In the genomic region with DNA sequence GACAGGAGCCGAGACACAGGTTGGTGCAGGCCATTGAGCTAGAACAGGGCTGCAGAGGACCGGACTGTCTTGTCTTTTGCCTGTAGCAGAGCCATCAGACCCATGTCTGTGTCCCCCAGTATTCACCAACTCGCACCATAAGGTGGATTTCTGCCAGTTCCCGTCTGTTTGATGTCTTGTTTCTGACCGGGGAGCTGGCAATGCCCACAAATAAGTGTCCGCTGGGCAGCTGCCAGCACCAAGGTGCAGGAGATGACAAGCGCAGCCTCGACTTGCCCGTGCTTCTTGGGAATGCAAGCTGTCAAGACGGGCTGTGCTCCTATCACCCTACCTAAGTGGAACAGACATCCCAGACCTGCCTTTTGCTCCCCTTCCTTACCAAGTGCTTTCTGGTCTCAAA, we compare ENCODE assay signal across 19 mouse cellular contexts.
DNase-seq lines count a peak whose midpoint lies in the region; ATAC-seq and TF ChIP-seq lines count a peak whose summit lies in the region.
"Had no signal": no experiment of that assay in that cellular context is flagged by ENCODE, and none has a peak within 500 bp of the region (broad histone marks: within the 10 kb centered on the region; RNA-seq: fewer than 3 reads in every experiment).

No protein-coding gene starts in this region.

- no peak overlapping the region for H3K27ac ChIP-seq in hindbrain, postnatal 0 days
- no peak overlapping the region for H3K27ac ChIP-seq in hindbrain, embryonic 11.5 days (ENCODE audit: low read depth, low read length)
- H3K27ac ChIP-seq in liver, adult 2 months (replicated peaks; ENCODE audit: insufficient read depth, low read depth, low read length): no peak overlapping the region
- H3K27ac ChIP-seq in liver, embryonic 11.5 days (ENCODE audit: low read depth, low read length): no peak overlapping the region
- H3K27ac ChIP-seq: embryonic facial prominence, embryonic 10.5 days; embryonic facial prominence, embryonic 12.5 days; forebrain, embryonic 13.5 days; forebrain, embryonic 15.5 days had no signal

- TF ChIP-seq CTCF in hindbrain, postnatal 0 days (IDR thresholded peaks at IDR 0.05; ENCODE audit: low read depth): no peak
- TF ChIP-seq CTCF in liver, adult 2 months (IDR thresholded peaks at IDR 0.05; ENCODE audit: low read depth, low read length): no peak
- no peak for TF ChIP-seq CTCF in brain, embryonic 14.5 days (IDR thresholded peaks at IDR 0.05; ENCODE audit: borderline replicate concordance, extremely low read depth, insufficient read depth, insufficient read length)

- no peak overlapping the region for H3K9ac ChIP-seq in hindbrain, postnatal 0 days (replicated peaks; ENCODE audit: low read length)
- H3K9ac ChIP-seq in hindbrain, embryonic 11.5 days (ENCODE audit: low read depth, low read length): no peak overlapping the region
- H3K9ac ChIP-seq in liver, adult 2 months (ENCODE audit: low read depth, low read length): no peak overlapping the region
- no peak overlapping the region for H3K9ac ChIP-seq in liver, embryonic 11.5 days (ENCODE audit: low read depth, low read length)
- H3K9ac ChIP-seq: embryonic facial prominence, embryonic 12.5 days; forebrain, embryonic 13.5 days; forebrain, embryonic 15.5 days; forebrain, postnatal 0 days had no signal

- H3K4me3 ChIP-seq in hindbrain, postnatal 0 days (ENCODE audit: low read length): no peak overlapping the region
- H3K4me3 ChIP-seq in hindbrain, embryonic 11.5 days (ENCODE audit: low read depth, low read length): no peak overlapping the region
- H3K4me3 ChIP-seq in liver, adult 2 months (ENCODE audit: insufficient read depth, low read depth, low read length): no peak overlapping the region
- H3K4me3 ChIP-seq in liver, embryonic 11.5 days (ENCODE audit: low read depth, low read length): no peak overlapping the region
- H3K4me3 ChIP-seq: embryonic facial prominence, embryonic 10.5 days; embryonic facial prominence, embryonic 12.5 days; forebrain, embryonic 13.5 days; forebrain, embryonic 15.5 days had no signal

- H3K4me1 ChIP-seq in hindbrain, postnatal 0 days (ENCODE audit: insufficient read depth, low read length): no peaks in the 10 kb centered on the region
- H3K4me1 ChIP-seq in hindbrain, embryonic 11.5 days (replicated peaks; ENCODE audit: control insufficient read depth, insufficient read depth, low read length): no peaks in the 10 kb centered on the region
- peaks cover 5% of the 10 kb centered on the region; the same call in 1 of the 2 replicates for H3K4me1 ChIP-seq in liver, adult 2 months (ENCODE audit: control insufficient read depth, insufficient read depth, low read length)
- H3K4me1 ChIP-seq in liver, embryonic 11.5 days (replicated peaks; ENCODE audit: control insufficient read depth, insufficient read depth, low read length): no peaks in the 10 kb centered on the region
- H3K4me1 ChIP-seq: embryonic facial prominence, embryonic 10.5 days; embryonic facial prominence, embryonic 12.5 days had no signal

- H3K27me3 ChIP-seq in hindbrain, postnatal 0 days (ENCODE audit: insufficient read depth, low read length): no peaks in the 10 kb centered on the region
- no peaks in the 10 kb centered on the region for H3K27me3 ChIP-seq in hindbrain, embryonic 11.5 days (ENCODE audit: control insufficient read depth, insufficient read depth, low read length)
- no peaks in the 10 kb centered on the region for H3K27me3 ChIP-seq in liver, adult 2 months (ENCODE audit: control insufficient read depth, insufficient read depth, low read length)
- no peaks in the 10 kb centered on the region for H3K27me3 ChIP-seq in liver, embryonic 11.5 days (replicated peaks; ENCODE audit: control insufficient read depth, insufficient read depth, low read length)
- H3K27me3 ChIP-seq: embryonic facial prominence, embryonic 12.5 days; forebrain, embryonic 13.5 days; forebrain, embryonic 15.5 days had no signal

- H3K4me2 ChIP-seq in hindbrain, postnatal 0 days (ENCODE audit: low read depth, low read length): no peak overlapping the region
- H3K4me2 ChIP-seq in hindbrain, embryonic 11.5 days (replicated peaks; ENCODE audit: low read depth, low read length): no peak overlapping the region
- no peak overlapping the region for H3K4me2 ChIP-seq in liver, embryonic 11.5 days
- H3K4me2 ChIP-seq: embryonic facial prominence, embryonic 12.5 days; forebrain, embryonic 13.5 days; forebrain, embryonic 15.5 days had no signal

- TF ChIP-seq POLR2A in liver, adult 2 months (IDR thresholded peaks at IDR 0.05; ENCODE audit: extremely low read depth, insufficient read depth, low read length): no peak
- TF ChIP-seq POLR2A in brain, embryonic 14.5 days (IDR thresholded peaks at IDR 0.05; ENCODE audit: borderline replicate concordance, extremely low read depth, insufficient read depth, insufficient read length, poor library complexity, severe bottlenecking): no peak

- WGBS in hindbrain, postnatal 0 days: 49% methylated on average over 10 of the region's 10 CpGs
- WGBS in hindbrain, embryonic 11.5 days: 90% methylated on average over 10 of the region's 10 CpGs
- 57% methylated on average over 10 of the region's 10 CpGs for WGBS in liver, adult 2 months
- WGBS in liver, embryonic 11.5 days: 90% methylated on average over 10 of the region's 10 CpGs

- H3K36me3 ChIP-seq in hindbrain, postnatal 0 days (ENCODE audit: insufficient read depth, low read length): peaks cover 24% of the 10 kb centered on the region; the same call in 1 of the 2 replicates
- no peaks in the 10 kb centered on the region for H3K36me3 ChIP-seq in hindbrain, embryonic 11.5 days (ENCODE audit: control insufficient read depth, insufficient read depth, low read length)
- H3K36me3 ChIP-seq in liver, adult 2 months (ENCODE audit: control insufficient read depth, insufficient read depth, low read length): peaks cover 33% of the 10 kb centered on the region
- H3K36me3 ChIP-seq in liver, embryonic 11.5 days (ENCODE audit: control insufficient read depth, insufficient read depth, low read length): peaks cover 3% of the 10 kb centered on the region; the same call in 1 of the 2 replicates

- no peaks in the 10 kb centered on the region for H3K9me3 ChIP-seq in hindbrain, postnatal 0 days (ENCODE audit: low read length)
- no peaks in the 10 kb centered on the region for H3K9me3 ChIP-seq in hindbrain, embryonic 11.5 days (ENCODE audit: control insufficient read depth, low read length)
- H3K9me3 ChIP-seq in liver, embryonic 11.5 days (ENCODE audit: control insufficient read depth, low read length): no peaks in the 10 kb centered on the region
- H3K9me3 ChIP-seq: embryonic facial prominence, embryonic 10.5 days; embryonic facial prominence, embryonic 12.5 days; forebrain, embryonic 13.5 days; forebrain, embryonic 15.5 days had no signal

- no peak for ATAC-seq in cerebellum, adult (ENCODE audit: insufficient number of reproducible peaks, low FRiP score, low TSS enrichment)
- no peak for ATAC-seq in hindbrain, postnatal 0 days
- ATAC-seq in hindbrain, embryonic 11.5 days (ENCODE audit: low FRiP score): no peak
- ATAC-seq in liver, embryonic 11.5 days (replicated peaks; ENCODE audit: low FRiP score): no peak
- ATAC-seq: forebrain, embryonic 13.5 days; forebrain, embryonic 15.5 days; forebrain, postnatal 0 days had no signal

- H3K79me2 ChIP-seq in liver, adult 2 months (ENCODE audit: control insufficient read depth, insufficient read depth, low read length): peaks cover 3% of the 10 kb centered on the region; the same call in 1 of the 2 replicates

- peak; percentile 69 to 73 for DNase-seq in cerebellum, postnatal 10 days
- peak; percentile 37 for DNase-seq in hindbrain, postnatal 0 days (ENCODE audit: low spot score)
- no peak for DNase-seq in hindbrain, embryonic 11.5 days (ENCODE audit: low spot score)
- peak; percentile 53 for DNase-seq in liver, adult 2 months (ENCODE audit: extremely low read depth, low read depth, low spot score)
- no peak for DNase-seq in liver, embryonic 11.5 days (ENCODE audit: low spot score)
- peak; percentile 45 for DNase-seq in brain, embryonic 14.5 days (ENCODE audit: low read depth)
- DNase-seq: adrenal gland, adult 2 months; adrenal gland, postnatal 10 days; adrenal gland, postnatal 25 days; cerebellum, adult 11 months; cerebellum, adult 18-20 months; cerebellum, adult 8-10 months; cerebellum, postnatal 25 days; forebrain, postnatal 0 days had no signal

Comparison
In these comparisons a context has a peak if more than half of its experiments do, and no peak if none do; other contexts are left out.
1. DNase-seq: peak in cerebellum, postnatal 10 days (2 of 2), hindbrain, postnatal 0 days (single experiment), liver, adult 2 months (single experiment) and brain, embryonic 14.5 days (single experiment); none in hindbrain, embryonic 11.5 days (single experiment) and liver, embryonic 11.5 days (single experiment).